Mouse (Mus musculus) liver, adult 2 months (tissue): ENCODE results near the gene Slc27a3.

Source experiments
- CTCF ChIP-seq: fragments of 200-500 bp; IDR thresholded peaks from 2 replicates; pipeline ENCODE4 v1.5.1; 2011; ENCODE audit warnings: low read depth, low read length, control low read depth
- POLR2A ChIP-seq: fragments of 200-500 bp; IDR thresholded peaks from 2 replicates; pipeline ENCODE4 v1.6.1; 2011; ENCODE audit warnings: low read length, control low read depth; ENCODE audit not compliant: insufficient read depth; ENCODE audit errors: extremely low read depth

GRCm38 (mm10) chr3:90378496-90378895 is 11.2 kb downstream of the Slc27a3 start:
- TF ChIP-seq POLR2A (no peak), CTCF (no peak)
